Mouse (Mus musculus): ENCODE measurements around the gene Meltf.

DNA sequence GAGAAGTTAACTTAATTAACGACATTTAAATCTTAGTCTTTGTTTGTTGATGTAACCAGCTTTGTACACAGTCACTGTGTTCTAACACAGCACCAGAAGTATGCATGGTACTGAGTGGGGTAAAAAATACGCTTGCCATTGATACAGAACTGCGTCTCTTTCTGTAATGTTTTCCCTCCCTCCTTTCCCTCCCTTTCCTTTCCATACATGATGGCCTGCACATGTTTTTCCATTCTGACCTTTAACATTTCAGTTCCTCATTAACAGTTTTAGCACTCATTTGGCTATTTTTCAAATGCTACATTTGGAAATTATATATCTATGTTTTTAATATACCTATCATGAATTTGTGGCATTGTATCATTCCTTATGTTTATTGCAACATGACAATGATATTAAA is 34.4 kb upstream of the Meltf start:
- TF ChIP-seq CTCF (IDR thresholded peaks at IDR 0.05; ENCODE audit: low read depth) (no peak), EP300 (IDR thresholded peaks at IDR 0.05; ENCODE audit: low read depth) (no peak)
